Mouse (Mus musculus): ENCODE data around the gene Klrc1.
"Not testable (repeated sequence)": the region's sequence is repeated elsewhere in the genome, so short reads cannot be mapped to it uniquely, and the experiment has no call there.

The Klrc1 gene

DNA sequence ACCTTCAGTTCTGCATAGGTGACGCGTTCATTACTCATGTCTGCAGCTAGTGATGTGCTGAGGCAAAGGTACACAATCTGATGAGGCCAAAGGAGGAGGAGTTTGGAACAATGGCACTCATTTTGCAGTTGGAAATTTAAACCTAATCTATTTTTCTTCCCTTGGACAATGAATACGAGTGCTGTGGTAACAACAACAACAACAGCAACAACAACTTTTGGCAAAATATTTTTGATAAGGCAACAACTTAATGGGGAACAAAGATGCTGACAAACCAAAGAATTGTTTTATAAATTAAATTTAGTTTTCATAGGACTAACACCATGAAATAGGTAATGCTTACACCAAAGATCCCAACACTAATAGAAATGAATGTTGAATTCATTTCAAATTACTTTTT lies at the start of gene Klrc1:
Gene Klrc1, minus strand, starts transcription at position 101 of the 400 bp plus-strand sequence.
- DNase-seq (ENCODE audit: low read depth) = no peak

DNA sequence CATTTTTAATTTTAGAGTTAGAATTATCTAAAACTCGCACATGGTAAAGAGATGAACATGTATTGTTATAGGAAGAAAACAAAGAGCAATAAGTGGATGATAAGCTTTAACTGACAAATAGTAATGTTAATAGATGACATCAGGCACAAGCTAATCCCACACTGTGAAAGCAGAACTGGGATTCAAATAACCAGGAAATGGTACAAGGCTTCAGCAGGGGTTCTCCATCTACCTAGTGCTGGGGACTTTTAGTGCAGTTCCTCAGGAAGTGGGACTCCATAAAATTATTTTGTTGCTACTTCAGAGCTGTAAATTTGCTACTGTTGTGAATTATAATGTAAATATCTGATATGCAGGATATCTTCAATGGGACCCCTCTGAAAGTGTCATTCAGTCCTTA lies 48.5 kb upstream of the Klrc1 start:
- no peak for DNase-seq (ENCODE audit: low read depth)

DNA sequence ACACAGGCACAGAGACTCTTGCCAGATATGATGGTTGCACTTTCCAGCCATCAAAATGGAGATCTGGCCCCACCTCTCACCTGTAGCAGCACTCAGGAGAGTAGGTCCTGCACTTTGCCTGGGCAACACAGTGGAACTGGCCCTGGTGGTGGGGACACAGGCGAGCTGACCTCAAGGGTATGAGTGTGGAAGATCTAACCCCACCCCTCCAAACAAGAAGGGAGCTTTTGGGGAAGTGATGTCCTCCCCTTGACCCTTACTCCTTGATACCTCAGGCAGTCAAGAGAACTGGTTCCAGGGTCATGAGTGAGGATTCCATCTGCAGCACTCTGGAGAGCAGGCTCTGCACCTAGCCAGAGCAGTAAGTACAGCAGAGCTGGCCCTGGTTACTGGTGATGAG lies 42.6 kb upstream of the Klrc1 start:
- DNase-seq (ENCODE audit: low read depth) = no peak

DNA sequence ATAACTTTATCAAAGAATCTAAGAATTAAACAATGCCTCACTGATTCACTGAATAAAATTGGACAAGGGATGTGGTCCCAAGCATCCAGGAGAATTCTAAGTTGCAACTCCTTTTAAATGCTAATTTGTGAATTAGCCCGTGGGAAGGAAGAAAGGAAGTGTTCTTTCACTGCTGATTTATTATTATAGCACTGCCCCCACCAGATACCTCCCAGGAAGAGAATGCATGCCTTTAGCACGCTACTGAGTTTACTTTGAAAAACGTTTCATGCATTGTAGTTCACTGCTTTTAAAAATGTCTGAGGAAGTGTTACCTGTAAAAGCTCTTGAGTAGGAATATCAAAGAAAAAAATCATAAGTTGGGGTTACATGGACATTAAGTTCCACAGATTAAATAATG lies 41.7 kb upstream of the Klrc1 start:
- no peak for DNase-seq (ENCODE audit: low read depth)

DNA sequence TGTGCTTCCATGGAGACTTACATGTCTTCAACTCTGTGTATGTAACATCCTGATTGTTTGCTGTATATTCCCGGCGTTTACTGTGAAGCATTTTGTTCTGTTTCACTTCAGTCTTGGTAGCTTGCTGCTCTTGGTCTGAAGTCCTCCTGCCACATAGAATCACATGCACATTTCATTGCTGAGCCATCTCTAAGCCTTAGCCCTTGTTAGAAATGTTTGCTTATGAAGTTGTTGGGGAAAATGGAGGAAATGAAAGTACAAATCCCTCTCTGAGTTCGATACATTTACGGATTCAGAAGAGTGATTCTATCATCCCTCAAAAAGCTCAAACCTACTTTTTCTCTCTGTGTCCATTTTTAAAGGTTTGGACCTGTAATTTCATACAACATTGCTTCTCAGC lies 38.3 kb upstream of the Klrc1 start, which contains the start of gene Klri1:
Gene Klri1, minus strand, starts transcription at position 101 of the 400 bp plus-strand sequence.
- no peak for DNase-seq (ENCODE audit: low read depth)

DNA sequence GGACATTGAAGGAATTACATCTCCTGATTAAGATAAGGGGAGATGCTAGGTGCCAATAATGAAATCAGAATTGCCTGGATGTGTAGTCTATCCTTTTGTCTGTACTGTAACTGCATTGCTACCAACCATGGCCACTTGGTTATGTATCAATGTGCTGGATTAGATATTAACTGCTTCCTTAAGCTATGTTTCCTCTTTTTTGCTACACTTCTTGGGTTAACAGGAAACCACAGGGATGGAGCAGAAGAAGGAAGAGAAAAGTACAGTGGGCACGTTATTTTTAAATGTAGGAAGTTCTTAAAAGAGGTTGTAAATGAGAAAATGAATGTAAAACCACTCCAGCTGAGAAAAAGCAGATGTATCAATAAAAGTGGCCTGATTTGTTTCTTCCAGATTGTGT lies 34.8 kb upstream of the Klrc1 start:
- DNase-seq (ENCODE audit: low read depth) = no peak

DNA sequence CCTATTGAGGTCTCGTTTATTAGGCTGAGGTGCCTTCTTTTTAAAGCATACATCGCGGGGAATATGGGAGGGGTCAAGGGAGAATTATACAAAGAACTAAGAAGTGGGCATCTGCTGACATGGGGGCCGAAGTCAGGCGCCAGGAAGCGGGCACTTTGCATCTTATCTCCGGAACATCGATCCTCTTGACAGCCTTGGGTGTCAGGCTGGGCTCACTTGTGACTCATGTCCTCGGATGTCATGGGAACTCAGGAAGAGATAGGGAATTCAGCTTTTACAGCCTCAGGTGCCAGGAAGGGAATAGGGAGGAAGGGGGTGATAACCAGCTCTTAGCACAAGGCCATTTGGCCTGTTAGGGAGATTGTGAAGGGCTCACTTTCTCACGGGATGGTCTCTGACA lies 12.7 kb upstream of the Klrc1 start:
- not testable (repeated sequence) for DNase-seq (ENCODE audit: low read depth)

DNA sequence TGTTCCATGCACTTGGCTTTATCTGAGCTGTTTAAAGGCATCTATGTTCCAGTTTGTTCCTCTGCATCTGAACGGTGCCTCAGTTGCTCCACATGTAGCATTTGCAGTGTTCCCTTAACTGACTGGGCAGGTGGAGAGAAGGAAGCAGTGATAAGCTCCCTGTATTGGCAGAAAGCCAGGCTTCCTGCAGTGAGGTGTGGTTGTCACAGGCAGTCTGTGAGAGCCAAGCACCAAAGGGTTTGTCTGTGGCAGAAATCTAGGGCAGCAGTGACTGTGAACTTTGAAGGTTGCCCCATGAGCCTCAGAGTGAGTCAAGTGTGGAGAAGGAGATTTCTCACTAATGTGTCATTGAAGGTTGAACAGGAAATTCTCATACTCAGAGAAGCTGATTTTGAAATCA lies 1.6 kb upstream of the Klrc1 start:
- DNase-seq (ENCODE audit: low read depth) = no peak

DNA sequence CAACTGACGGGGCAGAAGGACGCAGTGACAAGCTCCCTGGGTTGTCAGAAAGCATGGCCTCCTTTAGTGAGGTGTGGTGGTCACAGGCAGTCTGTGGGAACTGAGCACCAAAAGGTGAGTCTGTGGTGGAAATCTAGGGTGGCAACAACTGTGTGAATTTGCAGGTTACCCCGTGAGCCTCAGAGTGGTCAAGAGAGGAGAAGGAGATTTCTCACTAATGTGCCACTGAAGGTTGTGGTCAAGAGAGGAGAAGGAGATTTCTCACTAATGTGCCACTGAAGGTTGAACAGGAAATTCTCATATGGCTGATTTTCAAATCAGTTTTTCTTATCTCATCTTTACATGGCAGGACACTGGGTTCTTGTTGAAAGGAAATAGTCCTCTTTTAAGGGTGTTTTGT lies 17.5 kb downstream of the Klrc1 start:
- not testable (repeated sequence) for DNase-seq (ENCODE audit: low read depth)

DNA sequence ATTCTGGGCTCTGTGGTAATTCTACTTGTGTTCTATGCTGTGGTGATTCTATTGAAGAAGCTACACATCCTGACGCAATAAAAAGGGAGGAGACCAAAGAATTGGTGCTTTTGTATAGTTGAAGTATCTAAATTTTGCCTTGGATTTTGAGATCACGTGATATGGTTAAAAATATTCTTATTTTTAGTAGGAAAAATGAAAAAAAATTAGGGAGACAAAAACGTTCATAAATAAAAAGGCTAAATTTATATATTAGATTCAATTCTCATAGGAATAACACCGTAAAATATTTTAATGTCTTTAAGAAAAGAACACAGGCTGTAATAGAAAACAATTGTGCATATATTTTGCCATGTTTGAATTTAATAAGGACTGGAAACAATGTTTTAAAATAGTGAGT lies 18.2 kb downstream of the Klrc1 start, which contains the start of gene Klrc2:
Gene Klrc2, minus strand, starts transcription at position 101 of the 400 bp plus-strand sequence.
- DNase-seq (ENCODE audit: low read depth) = not testable (repeated sequence)

DNA sequence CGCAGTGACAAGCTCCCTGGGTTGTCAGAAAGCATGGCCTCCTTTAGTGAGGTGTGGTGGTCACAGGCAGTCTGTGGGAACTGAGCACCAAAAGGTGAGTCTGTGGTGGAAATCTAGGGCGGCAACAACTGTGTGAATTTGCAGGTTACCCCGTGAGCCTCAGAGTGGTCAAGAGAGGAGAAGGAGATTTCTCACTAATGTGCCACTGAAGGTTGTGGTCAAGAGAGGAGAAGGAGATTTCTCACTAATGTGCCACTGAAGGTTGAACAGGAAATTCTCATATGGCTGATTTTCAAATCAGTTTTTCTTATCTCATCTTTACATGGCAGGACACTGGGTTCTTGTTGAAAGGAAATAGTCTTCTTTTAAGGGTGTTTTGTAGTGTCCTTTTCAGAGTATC lies 34.7 kb downstream of the Klrc1 start:
- DNase-seq (ENCODE audit: low read depth) = not testable (repeated sequence)

DNA sequence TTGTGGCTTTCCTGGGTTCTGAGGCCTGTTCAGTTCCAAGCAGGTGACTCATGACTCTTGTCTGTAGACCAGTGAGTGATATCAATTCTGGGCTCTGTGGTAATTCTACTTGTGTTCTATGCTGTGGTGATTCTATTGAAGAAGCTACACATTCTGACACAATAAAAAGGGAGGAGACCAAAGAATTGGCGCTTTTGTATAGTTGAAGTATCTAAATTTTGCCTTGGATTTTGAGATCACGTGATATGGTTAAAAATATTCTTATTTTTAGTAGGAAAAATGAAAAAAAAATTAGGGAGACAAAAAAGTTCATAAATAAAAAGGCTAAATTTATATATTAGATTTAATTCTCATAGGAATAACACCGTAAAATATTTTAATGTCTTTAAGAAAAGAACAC lies 35.5 kb downstream of the Klrc1 start, which contains the start of gene Klrc3:
Gene Klrc3, minus strand, starts transcription at position 101 of the 400 bp plus-strand sequence.
- DNase-seq (ENCODE audit: low read depth) = not testable (repeated sequence)

DNA sequence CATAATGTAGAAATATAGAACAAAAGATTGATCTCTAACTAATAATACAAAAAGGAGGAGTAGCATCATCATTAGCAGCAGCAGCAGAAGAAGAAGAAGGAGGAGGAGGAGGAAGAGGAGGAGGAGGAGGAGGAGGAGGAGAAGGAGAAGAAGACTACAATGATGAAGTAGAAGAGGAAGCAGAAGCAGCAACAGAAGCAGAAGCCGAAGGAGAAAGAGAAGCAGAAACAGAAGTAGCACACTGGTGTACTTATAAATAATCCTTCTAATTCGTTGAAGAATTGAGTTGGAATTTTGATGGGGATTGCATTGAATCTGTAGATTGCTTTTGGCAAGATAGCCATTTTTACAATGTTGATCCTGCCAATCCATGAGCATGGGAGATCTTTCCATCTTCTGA lies 47.7 kb downstream of the Klrc1 start:
- DNase-seq (ENCODE audit: low read depth) = not testable (repeated sequence)

DNA sequence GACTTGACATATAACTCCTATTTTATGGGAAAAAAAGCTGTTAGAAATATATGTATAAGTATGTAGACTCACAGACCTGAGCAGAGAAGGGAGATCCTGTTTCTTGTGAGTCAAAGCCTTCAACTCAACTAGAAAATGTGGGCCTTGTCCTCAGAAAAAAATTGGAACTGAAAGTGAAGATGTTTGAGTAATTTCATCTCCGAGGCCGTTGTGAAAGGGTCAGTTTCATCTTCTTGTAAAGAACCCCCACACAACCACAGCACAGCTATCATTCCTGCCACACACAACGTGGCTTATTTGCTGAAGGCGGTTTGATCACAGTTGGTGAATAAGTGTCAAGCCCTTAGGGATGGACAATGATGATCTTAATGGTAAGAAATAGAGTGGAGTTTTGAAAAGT lies 55.0 kb downstream of the Klrc1 start, which contains the start of gene Klrk1:
Gene Klrk1, minus strand, starts transcription at position 130 of the 400 bp plus-strand sequence.
- DNase-seq (ENCODE audit: low read depth) = no peak

Data from c-Kit-positive CD71-positive TER-119-negative erythroid progenitor cells, embryonic 14.5 days (primary cell).